Mouse (Mus musculus) spleen, postnatal 0 days (tissue): ENCODE results near the gene Tmed11. TPM values are rescaled to one million over a fixed set of nuclear protein-coding genes. Genes with fewer than 3 reads are reported as not detected.

Source experiments
- polyA plus RNA-seq: library from polyadenylated mRNA; unstranded; fragments of >200 nt; fragmentation: Nextera tagmentation; extraction: Ambion mirVana; gene quantifications from 2 replicates; pipeline ENCODE4 v1.2.1, GENCODE M21; 2015

Tmed11 gene
- polyA plus RNA-seq, result 0.28 TPM in 1 of 2 replicates, not detected in the other

GRCm38 (mm10) chr5:108795263-108795662 lies at the start of gene Tmed11:
Gene Tmed11 (minus strand): TSS chr5:108795363.

DNA sequence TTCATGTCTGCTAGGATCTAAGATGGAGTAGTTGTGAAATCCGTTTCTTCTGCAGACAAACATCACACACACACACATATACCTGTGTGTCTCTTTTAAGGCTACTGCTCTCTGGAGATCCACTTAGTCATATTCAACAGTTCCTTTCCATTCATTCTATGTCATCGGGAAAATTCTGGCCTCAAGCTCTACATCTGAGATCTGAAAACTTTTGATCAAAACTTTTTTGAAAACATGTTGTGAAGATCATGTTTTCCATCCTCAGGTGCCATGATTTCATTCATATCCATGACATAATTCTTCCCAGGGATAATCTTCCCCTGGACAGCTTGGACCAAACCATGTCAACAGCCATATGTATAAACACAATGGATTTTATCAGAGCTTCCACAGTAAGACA lies 13.6 kb upstream of the Tmed11 start, which contains the start of gene Vmn2r8:
Gene Vmn2r8 (minus strand): TSS at position 101 of the 400 bp plus-strand sequence.

DNA sequence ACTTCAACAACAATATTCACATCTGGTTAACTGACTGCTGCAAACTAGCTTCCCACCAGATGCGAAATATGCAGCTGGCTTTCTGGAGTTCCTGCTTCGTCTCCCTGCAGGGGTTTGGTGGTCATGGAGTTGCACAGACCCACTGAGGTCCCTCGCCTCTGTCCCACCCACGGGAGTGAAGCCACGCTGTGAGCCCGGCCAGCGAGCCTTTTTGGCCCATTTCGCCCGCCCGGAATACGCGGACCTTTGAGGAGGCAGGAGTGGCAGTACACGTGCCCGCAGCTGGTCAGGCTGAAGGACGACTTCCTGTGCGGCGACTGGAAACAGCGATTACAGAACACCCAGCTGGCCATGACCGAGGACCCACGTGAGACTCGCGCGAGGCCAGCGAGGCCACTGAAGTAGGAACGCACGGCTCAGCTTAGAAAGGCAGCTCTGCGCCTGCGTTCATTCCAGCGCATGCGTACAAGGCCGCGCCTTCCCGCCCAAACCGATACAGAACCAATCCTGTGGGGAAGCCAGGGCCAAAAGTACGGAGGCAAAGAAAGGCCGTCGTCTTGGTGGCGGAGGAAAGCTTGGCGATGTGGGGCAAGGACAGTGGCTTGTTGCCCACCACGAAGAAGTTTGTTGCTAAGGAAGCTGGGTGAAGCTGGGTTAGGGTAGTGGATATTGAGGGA lies 20.4 kb downstream of the Tmed11 start, which contains the start of gene Rnf212:
Gene Rnf212 (minus strand): TSS at position 353 of the 677 bp plus-strand sequence.

Other genes starting within 250 kb of the Tmed11 start
- gene Cplx1, start 245.3 kb downstream of the Tmed11 start, polyA plus RNA-seq, result 0.12 TPM in 1 of 2 replicates, not detected in the other
- 25.4 and 27.5 TPM in 2 replicates for gene Gak, start 165.6 kb downstream of the Tmed11 start, polyA plus RNA-seq
- 13.6 and 15.8 TPM in 2 replicates for gene Tmem175, start 165.6 kb downstream of the Tmed11 start, polyA plus RNA-seq
- gene Idua, start 135.0 kb downstream of the Tmed11 start, polyA plus RNA-seq, result 4.3 and 5.1 TPM in 2 replicates
- 2.6 and 4.0 TPM in 2 replicates for gene Dgkq, start 125.7 kb downstream of the Tmed11 start, polyA plus RNA-seq
- 8.5 and 11.3 TPM in 2 replicates for gene Slc26a1, start 119.8 kb downstream of the Tmed11 start, polyA plus RNA-seq
- gene Fgfrl1, start 103.0 kb downstream of the Tmed11 start, polyA plus RNA-seq, result 8.7 and 9.4 TPM in 2 replicates
- 1.2 and 1.6 TPM in 2 replicates for gene Rnf212, start 20.4 kb downstream of the Tmed11 start, polyA plus RNA-seq
- not detected in 2 replicates for gene Vmn2r8, start 13.5 kb upstream of the Tmed11 start, polyA plus RNA-seq
- gene Vmn2r9, start 57.2 kb upstream of the Tmed11 start, polyA plus RNA-seq, result not detected in 2 replicates
- gene Vmn2r10, start 211.2 kb upstream of the Tmed11 start, polyA plus RNA-seq, result not detected in 2 replicates